Mouse (Mus musculus) bone marrow, adult 2 months (tissue): Measurements from ENCODE around the gene Kcnk13. TPM values are rescaled to one million over a fixed set of nuclear protein-coding genes. Genes with fewer than 3 reads are reported as not detected.

Experiments
- H3K27ac ChIP-seq: fragments of 200-500 bp; 2 replicates; pipeline ENCODE4 v1.5.1; 2012; ENCODE audit warnings: low read depth, mild to moderate bottlenecking, control low read depth, inconsistent platforms, low read length; ENCODE audit not compliant: control insufficient read depth, poor library complexity, insufficient read depth
- H3K4me1 ChIP-seq: fragments of 200-500 bp; 2 replicates; pipeline ENCODE4 v1.6.1; 2011; ENCODE audit warnings: low read length; ENCODE audit not compliant: control insufficient read depth, insufficient read depth
- H3K4me3 ChIP-seq: fragments of 200-500 bp; replicated peaks from 2 replicates; pipeline ENCODE3; 2011; ENCODE audit warnings: mild to moderate bottlenecking, low read depth, low read length, control low read depth; ENCODE audit not compliant: control insufficient read depth
- CTCF ChIP-seq: fragments of 200-500 bp; IDR thresholded peaks from 2 replicates; pipeline ENCODE4 v1.5.1; 2011; ENCODE audit warnings: low read length, control low read depth; ENCODE audit not compliant: control insufficient read depth, insufficient read depth
- POLR2A ChIP-seq: fragments of 200-500 bp; IDR thresholded peaks from 2 replicates; pipeline ENCODE4 v1.6.1; 2011; ENCODE audit warnings: low read depth, mild to moderate bottlenecking, control low read depth, low read length, borderline replicate concordance; ENCODE audit not compliant: control insufficient read depth
- WGBS: fragments of 180-500 bp; shearing (Covaris S2); methylation state at CpG from one replicate; pipeline ENCODE4 v1.1.7; 2018; 5-methylcytosine and 5-hydroxymethylcytosine counted together
- polyA plus RNA-seq: library from polyadenylated mRNA; stranded (reverse); fragments of >200 nt; gene quantifications from 2 replicates; pipeline ENCODE4 v1.2.4, GENCODE M21; 2011; ENCODE audit warnings: low replicate concordance; ENCODE audit not compliant: missing spikeins, insufficient read depth, insufficient read length

The Kcnk13 gene
- polyA plus RNA-seq = 0.82 TPM in 1 of 2 replicates, not detected in the other

- peak; percentile 89 for TF ChIP-seq CTCF
- 0 out of 2 replicates have a peak, but pooled peaks have one; percentile 5 for TF ChIP-seq POLR2A
- H3K4me1 ChIP-seq = no peaks in the 10 kb centered on the region
- 2% methylated on average over 39 of the region's 39 CpGs for WGBS
- H3K27ac ChIP-seq = no peak within 1 kb of the TSS
- H3K4me3 ChIP-seq = peak within 1 kb of the TSS; percentile 1
Observed at GRCm38 (mm10) chr12:99964301-99965202, at the start of gene Kcnk13. Gene Kcnk13, plus strand, starts transcription at chr12:99964499.

- H3K4me1 ChIP-seq = no peaks in the 10 kb centered on the region
- no peak overlapping the region for H3K4me3 ChIP-seq
- TF ChIP-seq CTCF (no peak), POLR2A (no peak)
- 88% methylated on average over 15 of the region's 15 CpGs for WGBS
- no peak overlapping the region for H3K27ac ChIP-seq
Observed at GRCm38 (mm10) chr12:99917800-99918427, 46.4 kb upstream of the Kcnk13 start.

- no peaks in the 10 kb centered on the region for H3K4me1 ChIP-seq
- H3K4me3 ChIP-seq = no peak overlapping the region
- WGBS = 85% methylated on average over 3 of the region's 3 CpGs
- TF ChIP-seq CTCF (no peak), POLR2A (no peak)
- no peak overlapping the region for H3K27ac ChIP-seq
Observed at GRCm38 (mm10) chr12:99919636-99920035, 44.7 kb upstream of the Kcnk13 start.

- whole genome bisulfite sequencing = 89% methylated on average over 3 of the region's 3 CpGs
- Histone ChIP-seq H3K4me3 (no peak overlapping the region), H3K4me1 (no peaks in the 10 kb centered on the region), H3K27ac (no peak overlapping the region)
- TF ChIP-seq POLR2A = no peak
- peak; percentile 27; the same call in 1 of the 2 replicates for TF ChIP-seq CTCF
Observed at GRCm38 (mm10) chr12:99921045-99921444, 43.3 kb upstream of the Kcnk13 start.

- WGBS = 85% methylated on average over 5 of the region's 5 CpGs
- no peak overlapping the region for H3K4me3 ChIP-seq
- no peaks in the 10 kb centered on the region for H3K4me1 ChIP-seq
- H3K27ac ChIP-seq = no peak overlapping the region
- no peak for TF ChIP-seq POLR2A
- TF ChIP-seq CTCF = no peak
Observed at GRCm38 (mm10) chr12:99923131-99923606, 41.1 kb upstream of the Kcnk13 start.

- H3K4me1 ChIP-seq = no peaks in the 10 kb centered on the region
- TF ChIP-seq CTCF = no peak
- no peak for TF ChIP-seq POLR2A
- no peak overlapping the region for H3K27ac ChIP-seq
- WGBS = 89% methylated on average over 5 of the region's 5 CpGs
- no peak overlapping the region for H3K4me3 ChIP-seq
Observed at GRCm38 (mm10) chr12:99923703-99924102, 40.6 kb upstream of the Kcnk13 start.

- TF ChIP-seq POLR2A (no peak), CTCF (no peak)
- no peak overlapping the region for H3K4me3 ChIP-seq
- H3K4me1 ChIP-seq = no peaks in the 10 kb centered on the region; the same call in 1 of the 2 replicates
- 91% methylated on average over 7 of the region's 7 CpGs for WGBS
- H3K27ac ChIP-seq = no peak overlapping the region
Observed at GRCm38 (mm10) chr12:99928311-99928710, 36.0 kb upstream of the Kcnk13 start.

GRCm38 (mm10) chr12:99929160-99929559 lies 35.1 kb upstream of the Kcnk13 start:
- 83% methylated on average over 1 of the region's 1 CpGs for WGBS
- TF ChIP-seq POLR2A (no peak), CTCF (no peak)
- no peaks in the 10 kb centered on the region; the same call in 1 of the 2 replicates for H3K4me1 ChIP-seq
- H3K4me3 ChIP-seq = no peak overlapping the region
- H3K27ac ChIP-seq = no peak overlapping the region
